Mouse (Mus musculus) left cerebral cortex, postnatal 36 days (tissue): ENCODE results near the gene Gm3424. TPM values are rescaled to one million over a fixed set of nuclear protein-coding genes. Genes with fewer than 3 reads are reported as not detected.
"Not testable (repeated sequence)": the region's sequence is repeated elsewhere in the genome, so short reads cannot be mapped to it uniquely, and the experiment has no call there.

Source experiments
- DNase-seq, 2 experiments: peaks; one replicate each; pipeline ENCODE4 v3.0.0; 2021 to 2022; ENCODE audit warnings: low spot score in 2 of 2, mixed read lengths in 1 of 2
- intact Hi-C: fragments of 180-260 bp; cut with DNase I; formaldehyde crosslinking; loops from one replicate; pipeline ENCODE4 v1.15.1; 2025
- total RNA-seq, 2 experiments: library from RNA; stranded (reverse); gene quantifications; 2 replicates each; pipeline ENCODE4 v1.2.3; 2021

Gm3424 gene
- total RNA-seq, result not detected

GRCm38 (mm10) chr14:5830229-5830628 lies at the start of gene Gm3424:
Gene Gm3424 (minus strand): TSS chr14:5830329.
- intact Hi-C loops, DNase-seq: not testable (repeated sequence)

GRCm38 (mm10) chr14:5879791-5880190 lies 49.7 kb upstream of the Gm3424 start:
- DNase-seq, intact Hi-C loops: not testable (repeated sequence)

- DNase-seq, result peak; percentile 11 to 36
- intact Hi-C loops, result not testable (repeated sequence)
These were observed 49.0 kb upstream of the Gm3424 start for GRCm38 (mm10) chr14:5879136-5879535.

GRCm38 (mm10) chr14:5855911-5856310 lies 25.8 kb upstream of the Gm3424 start:
- DNase-seq, intact Hi-C loops: not testable (repeated sequence)

- DNase-seq, intact Hi-C loops: not testable (repeated sequence)
These were observed 17.3 kb downstream of the Gm3424 start for GRCm38 (mm10) chr14:5812699-5813356.

- intact Hi-C loops, DNase-seq: not testable (repeated sequence)
These were observed 22.2 kb downstream of the Gm3424 start, which contains the start of gene Gm3383 for GRCm38 (mm10) chr14:5807882-5808281. Gene Gm3383 (minus strand): TSS chr14:5807982.

Other genes with a start within 250 kb of the Gm3424 start
- gene Gm8265, start 197.3 kb downstream of the Gm3424 start, total RNA-seq, result not detected
- not detected for gene Gm9603, start 142.9 kb downstream of the Gm3424 start, total RNA-seq
- gene Gm3373, start 88.8 kb downstream of the Gm3424 start, total RNA-seq, result under 1 TPM; 0.59 to 0.66 TPM
- gene Gm3383, start 22.3 kb downstream of the Gm3424 start, total RNA-seq, result 1 to 10 TPM; 2.9 to 3.0 TPM
- under 1 TPM; 0.42 to 1.00 TPM for gene Gm8237, start 50.1 kb upstream of the Gm3424 start, total RNA-seq
- under 1 TPM; 0.74 to 0.84 TPM for gene Gm3248, start 131.4 kb upstream of the Gm3424 start, total RNA-seq
- gene Gm3453, start 148.8 kb upstream of the Gm3424 start, total RNA-seq, result not detected
- not detected for gene Gm6337, start 227.9 kb upstream of the Gm3424 start, total RNA-seq